Mouse (Mus musculus) urinary bladder, postnatal 36 days (tissue): ENCODE measurements around the gene Sap30.
"Not testable (repeated sequence)": the region's sequence is repeated elsewhere in the genome, so short reads cannot be mapped to it uniquely, and the experiment has no call there.

Experiments
- DNase-seq, 2 experiments: peaks; one replicate each; pipeline ENCODE4 v3.0.0; 2022; ENCODE audit warnings: low spot score in 2 of 2, mixed read lengths in 1 of 2

The Sap30 gene

DNA sequence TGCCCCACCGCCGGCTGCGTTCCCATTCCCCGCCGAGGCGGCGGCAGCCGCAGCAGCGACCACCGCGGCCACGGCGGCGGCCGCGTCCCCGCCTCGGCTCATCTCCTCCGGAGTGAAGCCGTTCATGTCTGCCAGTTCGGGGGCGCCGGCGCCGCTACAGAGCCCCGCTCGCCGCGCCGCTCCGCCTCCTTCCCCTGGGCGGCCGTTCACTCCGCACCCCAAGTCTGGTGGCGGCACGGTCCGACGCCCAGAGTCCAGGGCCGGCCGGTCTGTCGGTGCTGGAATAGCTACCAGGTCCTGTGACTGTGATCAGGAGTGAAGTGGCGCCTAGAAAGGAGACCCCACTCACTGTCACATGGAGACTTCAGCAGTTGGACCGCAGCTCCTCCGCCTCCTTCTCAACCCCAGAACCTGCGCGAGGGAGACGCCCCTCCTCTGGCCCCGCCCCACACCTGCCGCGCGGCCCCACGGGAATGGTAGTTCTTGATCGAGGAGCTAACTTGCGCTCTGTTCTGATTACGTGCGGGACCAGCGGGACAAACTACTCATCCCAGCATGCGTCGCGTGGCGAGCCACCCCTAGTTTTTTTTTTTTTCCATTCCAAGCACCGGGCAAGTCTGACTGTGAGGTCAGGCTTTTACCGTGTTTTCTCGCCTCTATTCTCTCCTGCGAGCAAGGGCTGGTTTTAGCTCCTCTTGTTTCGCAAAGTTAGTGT is at the start of gene Sap30:
Sap30 (minus strand) TSS at position 420 of the 715 bp plus-strand sequence.
- DNase-seq: peak; percentile 97 to 99

DNA sequence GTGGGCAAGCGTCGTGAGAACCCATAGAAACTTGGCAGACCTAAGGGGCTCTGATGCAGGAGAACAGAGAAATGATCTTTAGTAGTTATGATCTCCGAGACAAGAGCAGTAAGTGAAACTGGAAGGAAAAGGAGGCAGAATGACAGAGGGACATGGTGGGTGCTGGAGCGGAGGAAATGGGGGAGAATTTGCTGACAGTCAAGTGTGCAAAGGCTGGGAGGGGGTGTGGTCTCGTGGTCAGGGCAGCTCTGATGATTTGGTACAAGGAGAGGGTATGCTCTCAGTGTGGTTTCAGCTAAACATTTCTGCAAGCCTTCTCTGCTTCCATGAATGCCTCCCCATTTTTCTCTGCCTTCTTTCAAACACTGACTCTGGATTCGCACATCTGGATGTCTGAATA is 48.5 kb upstream of the Sap30 start:
- no peak for DNase-seq

DNA sequence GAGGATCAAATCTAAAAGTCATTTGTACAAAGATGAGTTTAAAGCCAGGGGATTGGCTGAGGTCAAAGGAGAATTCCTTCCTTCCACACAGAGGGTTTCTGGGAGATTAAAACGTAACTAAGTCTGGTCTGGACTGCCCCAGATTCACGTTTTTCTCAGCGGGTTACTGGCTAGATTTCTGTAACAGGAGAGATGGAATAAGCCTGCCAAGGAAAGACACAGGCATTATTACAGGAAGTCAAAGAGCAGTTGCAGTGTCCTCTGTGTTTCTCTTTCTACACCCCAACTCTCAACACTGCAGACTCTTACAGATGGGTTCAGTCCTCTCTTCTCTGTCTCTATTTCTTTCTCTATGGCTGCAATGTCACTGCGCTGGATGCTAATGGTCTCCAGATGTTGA is 46.8 kb upstream of the Sap30 start:
- no peak for DNase-seq

DNA sequence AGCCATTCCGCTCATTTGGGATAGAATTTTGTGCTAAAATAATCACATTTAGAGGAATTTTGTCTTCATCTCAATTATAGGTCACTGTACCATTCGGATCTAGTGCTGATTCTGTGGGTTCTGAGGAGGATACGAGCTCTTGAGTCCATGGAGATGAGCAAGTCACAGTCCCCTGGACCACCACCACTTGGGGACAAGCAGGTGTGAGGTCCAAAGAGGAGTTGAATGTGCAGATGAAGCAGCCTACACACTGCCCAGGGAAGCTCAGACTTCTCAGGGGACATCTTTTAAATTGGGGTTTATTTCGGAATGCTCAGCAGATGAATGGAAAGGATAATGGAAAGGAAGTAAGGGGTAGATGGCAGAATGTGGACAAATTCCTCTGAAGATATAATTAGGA is 45.4 kb upstream of the Sap30 start:
- no peak for DNase-seq

DNA sequence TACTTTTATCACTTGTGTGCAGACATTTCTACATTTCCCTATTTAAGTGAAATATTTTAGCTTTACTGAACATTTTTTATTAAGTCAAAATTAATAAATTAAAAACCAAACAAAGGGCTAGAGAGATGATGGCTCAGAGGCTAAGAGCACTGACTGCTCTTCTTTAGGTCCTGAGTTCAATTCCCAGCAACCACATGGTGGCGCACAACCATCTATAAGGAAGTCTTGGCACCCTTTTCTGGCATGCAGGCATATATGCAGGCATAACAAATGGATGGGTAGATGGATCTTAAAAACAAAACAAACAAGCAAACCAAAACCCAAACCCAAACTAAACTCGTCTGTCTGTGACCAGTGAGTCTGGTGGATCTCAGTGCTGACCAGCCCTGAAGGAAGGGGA is 44.6 kb upstream of the Sap30 start:
- DNase-seq: no peak

DNA sequence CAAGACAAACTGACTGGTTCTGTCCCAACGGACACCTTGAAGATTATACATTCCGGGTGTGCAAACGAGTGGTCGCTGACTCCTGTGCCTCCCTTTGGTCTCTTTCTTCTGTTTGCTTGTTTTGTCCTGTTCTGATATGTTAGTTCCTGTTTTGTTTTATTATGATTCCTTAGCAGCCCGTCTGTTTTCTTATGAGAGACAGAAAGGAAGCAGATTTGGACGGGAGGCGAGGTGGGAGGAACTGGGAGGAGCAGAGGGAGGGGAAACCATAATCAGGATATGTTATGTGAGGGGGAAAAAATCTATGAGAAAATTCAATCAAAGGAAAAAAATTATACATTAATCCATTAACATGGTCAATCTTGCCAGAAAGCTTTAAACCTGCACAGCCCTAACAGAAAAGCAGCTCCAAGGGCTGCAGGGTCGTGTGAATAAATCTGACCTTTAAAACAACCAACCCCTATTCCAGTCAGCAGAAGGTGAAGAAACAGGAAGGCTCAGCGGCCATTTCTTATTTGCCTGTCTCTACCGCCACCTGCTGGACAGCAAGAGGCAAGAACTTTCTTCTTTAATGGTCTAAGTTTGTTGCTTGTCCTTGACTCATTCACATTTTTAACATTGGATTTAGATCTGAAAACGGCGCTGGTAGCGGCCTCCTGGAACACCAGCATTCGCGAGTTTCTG is 43.1 kb upstream of the Sap30 start:
- peak; percentile 73 to 86 for DNase-seq

DNA sequence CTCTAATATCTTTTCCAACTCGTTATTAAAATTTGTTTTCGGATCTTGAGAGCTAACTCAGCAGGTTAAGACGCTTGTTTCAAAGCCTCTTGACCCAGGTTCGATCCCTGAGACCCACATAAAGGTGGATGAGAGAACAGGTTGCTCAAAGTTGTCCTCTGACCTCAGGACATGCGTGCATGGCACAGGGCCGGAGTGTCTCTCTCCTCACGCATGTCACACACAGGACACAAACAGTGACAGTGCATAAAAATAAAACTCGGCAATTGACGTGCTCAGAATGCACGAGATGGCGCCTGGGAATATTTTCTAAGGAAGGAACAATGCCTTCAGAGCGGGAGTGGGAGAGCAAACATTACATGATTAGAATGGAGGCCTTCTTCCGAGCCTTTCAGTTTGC is 42.6 kb upstream of the Sap30 start:
- DNase-seq: no peak

DNA sequence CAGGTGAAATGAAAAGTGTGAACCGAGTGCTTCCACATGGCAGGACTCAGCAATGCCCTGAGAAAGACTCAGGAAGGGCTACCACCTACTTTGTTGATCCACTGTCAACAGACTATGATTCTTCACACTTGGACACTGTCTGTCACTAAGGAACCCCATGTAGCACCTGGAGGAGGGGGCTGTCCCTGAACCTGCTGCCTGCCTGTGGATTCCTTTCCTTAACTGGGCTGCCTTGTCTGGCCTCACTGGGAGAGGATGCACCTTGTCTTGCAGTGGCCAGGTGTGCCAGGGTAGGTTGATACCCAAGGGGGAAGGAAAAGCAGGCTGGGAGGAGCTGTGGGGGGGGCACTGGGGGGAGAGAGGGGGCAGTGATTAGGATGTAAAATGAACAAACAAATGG is 40.4 kb upstream of the Sap30 start:
- DNase-seq: no peak

DNA sequence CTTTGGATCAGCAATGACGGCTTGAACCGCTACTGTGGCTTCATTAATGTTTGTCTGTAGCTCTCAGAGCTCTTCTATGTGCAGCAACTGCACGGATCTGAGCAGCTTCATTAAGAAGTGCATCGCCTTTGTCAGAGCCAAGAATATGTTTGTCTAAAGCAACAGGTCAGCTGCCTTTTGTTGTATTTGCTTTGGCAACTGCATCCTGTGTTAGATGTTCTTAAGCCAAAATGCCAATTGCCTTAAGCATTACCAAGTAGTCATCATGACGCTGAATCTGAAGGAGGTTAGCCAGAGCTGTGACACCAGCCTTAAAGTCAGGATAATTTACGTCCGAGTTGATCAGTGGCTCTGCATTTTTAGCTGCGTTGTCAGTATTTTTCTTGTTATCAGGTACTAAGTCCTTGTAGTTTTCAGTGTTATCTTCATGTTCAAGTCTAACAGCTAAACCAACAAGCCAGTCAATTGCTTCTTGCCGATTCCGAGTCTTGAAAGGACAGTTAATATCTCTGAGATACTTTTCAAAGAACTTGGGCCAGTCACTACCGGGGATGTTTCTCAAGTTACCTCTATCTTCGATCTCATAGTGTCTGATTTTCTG is 32.6 kb upstream of the Sap30 start:
- no peak for DNase-seq

DNA sequence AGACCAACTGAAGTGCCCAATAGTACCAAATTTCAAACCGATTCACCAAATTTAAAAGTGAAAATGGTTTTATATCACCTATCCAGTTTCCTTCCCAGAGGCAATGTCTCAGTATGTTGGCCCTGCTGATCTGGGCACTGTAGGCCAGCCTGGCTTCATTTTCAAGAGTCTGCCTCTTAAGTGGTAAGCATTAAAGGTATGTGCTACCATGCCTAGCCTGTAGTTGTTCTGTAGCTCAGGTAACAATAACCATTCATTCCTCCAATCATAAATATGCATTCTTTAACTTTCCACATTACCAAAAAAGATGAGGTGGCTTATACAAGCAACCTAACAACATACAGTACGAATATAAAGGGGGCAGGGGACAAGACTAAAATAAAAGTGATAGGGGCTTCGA is 30.1 kb upstream of the Sap30 start:
- no peak for DNase-seq

DNA sequence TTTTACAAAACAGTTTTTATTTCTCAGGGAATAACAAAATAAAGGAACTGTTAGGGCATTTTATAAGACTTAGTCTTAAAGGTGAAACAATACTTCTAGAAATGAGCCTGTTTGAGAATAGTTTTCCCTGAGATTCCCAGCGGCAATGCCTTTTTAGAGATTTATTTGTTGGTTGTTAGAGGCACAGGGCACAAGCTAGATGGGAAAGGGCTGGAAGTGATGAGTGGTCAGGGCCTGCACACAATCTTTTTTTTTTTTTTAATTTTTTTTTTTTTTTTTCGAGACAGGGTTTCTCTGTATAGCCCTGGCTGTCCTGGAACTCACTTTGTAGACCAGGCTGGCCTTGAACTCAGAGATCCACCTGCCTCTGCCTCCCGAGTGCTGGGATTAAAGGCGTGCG is 29.0 kb upstream of the Sap30 start:
- DNase-seq: not testable (repeated sequence)

DNA sequence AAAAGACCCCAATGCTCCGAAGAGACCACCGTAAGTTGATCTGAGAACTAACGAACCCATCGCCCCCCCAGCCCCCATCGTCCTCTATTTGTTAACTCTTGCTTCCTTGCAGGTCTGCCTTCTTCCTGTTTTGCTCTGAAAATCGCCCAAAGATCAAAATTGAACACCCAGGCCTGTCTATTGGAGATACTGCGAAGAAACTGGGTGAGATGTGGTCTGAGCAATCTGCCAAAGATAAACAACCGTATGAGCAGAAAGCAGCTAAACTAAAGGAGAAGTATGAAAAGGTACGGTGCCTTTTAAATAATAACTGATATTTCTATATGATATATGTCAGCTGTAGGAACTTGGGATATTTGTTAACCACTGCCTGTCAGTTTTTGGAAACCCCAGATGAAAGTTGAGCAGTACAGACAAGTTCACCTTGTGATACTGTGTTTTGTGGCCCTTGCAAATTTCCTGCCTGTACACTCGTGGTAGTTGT is 25.6 kb upstream of the Sap30 start:
- not testable (repeated sequence) for DNase-seq

DNA sequence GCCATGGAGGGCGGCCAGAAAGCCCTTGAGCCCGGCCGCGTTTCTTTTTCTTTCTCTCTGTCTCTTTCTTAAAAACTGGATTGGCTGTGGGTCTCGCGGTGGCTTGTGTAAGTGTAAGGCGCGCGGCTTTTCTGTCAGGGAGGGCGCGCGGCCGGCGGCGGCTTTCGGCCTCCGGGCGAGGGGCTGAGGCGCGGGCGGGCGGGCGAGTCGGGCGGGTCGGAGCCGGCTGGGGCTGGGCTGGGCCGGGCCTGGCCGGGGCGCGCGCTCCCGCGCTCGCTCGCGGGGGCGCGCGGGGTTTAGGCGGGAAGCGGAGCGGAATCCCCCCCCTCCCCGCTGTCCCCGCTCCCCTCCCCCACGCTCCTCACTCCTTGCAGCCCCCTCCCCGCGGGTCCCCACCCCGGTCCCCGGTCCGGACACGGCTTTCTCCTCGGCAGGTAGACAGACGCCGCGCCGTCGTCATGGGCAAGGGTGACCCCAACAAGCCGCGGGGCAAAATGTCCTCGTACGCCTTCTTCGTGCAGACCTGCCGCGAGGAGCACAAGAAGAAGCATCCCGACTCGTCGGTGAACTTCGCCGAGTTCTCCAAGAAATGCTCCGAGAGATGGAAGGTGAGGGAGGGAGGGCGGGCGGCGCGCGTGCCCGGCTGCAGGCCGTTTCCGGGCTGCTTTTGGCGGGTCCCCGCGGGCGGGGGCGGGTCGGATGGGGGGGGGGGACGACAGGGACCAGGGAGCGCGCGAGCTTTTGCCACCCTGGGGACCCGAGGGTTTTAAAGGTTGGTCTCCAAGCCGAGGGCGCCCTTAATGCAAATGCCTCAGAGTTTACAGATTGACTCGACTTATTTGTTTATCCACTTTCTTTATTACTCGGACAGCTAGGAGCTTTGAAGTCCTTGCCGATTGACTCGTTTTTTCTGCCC is 24.7 kb upstream of the Sap30 start:
- no peak for DNase-seq

DNA sequence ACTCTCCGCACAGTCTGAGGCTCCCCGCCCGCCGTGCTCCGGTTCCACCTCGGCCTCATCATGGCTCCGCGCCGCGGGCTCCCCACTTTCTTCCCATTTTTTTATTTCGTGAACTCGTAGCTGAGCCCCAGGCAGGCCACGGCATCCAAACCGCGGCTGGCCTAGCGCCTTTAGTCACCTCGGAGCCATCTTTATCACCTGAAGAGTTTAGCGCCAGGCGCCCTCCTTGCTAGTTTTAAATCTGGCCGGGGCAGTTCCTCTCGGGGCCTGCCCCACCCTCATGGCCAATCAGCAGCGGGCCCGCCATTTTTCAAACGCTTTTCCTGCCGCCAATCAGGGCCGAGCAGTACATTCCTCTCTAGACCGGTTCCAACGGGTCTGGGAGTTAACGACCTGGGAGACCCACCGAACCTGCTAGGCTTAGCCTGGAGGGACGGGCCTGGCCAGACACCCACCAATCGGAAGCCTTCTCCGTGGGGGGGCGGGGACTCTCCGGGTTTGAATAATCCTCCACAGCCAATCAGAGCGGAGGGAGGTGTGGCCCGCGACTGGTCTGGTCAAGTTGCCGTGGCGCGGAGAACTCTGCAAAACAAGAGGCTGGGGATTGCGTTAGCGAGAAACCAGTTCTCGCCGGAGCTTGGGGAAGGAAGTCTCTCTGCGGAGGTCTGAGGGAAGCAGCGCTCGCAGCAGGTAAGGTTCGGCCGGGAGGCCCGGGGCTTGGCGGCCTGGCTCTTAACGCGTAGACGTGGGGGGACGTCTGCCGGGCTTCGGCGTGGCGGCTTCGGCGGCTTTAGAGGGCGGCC is 23.9 kb upstream of the Sap30 start, which contains the start of gene Hmgb2:
Hmgb2 (plus strand) TSS at position 592 of the 803 bp plus-strand sequence.
- DNase-seq: peak; percentile 100

DNA sequence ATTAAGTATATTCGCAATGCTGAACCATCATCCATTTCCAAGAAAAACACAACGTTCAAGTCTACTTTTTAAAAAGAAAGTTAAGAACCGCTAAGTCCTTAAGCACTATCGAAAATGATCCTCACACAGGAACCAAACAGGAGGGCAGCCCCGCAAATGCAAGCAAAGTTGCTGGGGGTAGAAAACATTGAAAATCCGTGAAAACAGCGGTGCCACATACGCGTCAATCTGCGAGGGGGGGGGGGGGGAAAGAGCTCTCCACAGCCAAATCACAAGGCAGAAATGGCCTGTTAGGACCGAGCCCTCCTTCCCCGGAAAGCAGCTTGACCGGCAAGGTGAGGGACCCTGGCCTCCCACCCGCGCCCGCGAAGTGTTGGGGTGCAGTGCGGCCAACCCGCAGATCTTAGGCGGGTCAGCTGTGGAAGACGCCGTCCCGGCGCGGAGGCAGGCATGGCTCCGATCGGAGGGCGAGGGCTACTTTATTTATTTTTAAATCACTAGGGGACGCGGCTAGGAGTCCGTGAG is 23.2 kb upstream of the Sap30 start:
- DNase-seq: no peak

DNA sequence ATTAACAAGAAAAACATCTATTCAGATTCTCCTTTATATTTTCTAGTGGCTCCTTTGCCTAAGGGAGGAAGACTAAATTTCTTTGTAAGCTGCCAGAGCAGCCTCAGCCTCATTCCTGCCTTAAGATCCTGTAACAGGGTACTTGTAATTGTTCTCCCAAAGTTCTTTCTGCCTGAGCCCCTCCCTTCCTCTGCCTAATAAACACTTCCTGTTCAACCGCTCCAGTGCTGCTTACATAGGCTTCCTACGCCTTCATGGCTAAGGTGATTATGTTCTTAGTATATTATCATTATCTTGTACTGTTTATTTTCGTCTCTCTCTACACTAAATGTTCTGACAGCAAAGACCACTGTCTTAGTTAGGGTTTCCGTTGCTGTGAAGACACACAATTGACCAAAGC is 21.0 kb upstream of the Sap30 start:
- no peak for DNase-seq

DNA sequence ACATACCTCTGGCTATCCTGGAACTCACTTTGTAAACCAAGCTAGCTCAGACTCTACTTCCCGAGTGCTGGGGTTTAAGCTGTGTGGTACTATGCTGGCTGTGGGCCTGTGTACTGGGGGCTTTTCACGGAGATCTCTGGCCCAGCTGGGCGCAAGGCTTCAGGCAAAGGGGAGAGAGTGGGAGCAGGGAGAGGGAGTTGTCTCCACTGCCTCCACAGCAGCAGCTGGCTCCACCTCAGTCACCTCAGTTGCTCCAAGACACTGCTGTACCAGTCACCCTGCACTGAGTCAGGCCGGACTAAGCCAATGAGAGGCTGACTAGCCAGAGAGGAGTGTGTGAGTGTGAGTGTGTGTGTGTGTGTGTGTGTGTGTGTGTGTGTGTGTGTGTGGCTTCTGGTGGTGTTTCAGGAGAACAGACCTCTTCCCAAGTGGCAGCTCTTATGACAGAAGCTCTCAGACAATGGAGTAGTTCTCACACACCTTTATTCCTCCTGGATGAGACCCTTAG is 19.9 kb upstream of the Sap30 start:
- DNase-seq: no peak

DNA sequence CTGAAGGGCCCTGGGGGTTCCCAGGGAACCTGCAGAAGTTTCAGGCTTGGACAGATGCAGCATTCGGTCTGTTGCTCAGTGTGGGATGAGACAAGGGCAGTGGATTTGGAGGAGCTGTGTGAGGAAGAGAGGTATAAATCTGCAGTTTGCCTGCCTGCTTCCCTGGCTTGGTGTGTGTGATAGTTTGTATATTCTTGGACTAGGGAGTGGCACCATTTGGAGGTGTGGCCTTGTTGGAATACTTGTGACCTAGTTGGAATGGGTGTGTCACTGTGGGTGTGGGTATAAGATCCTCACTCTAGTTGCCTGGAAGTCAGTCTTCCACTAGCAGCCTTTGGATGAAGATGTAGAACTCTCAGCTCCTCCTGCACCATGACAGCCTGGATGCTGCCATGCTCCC is 17.8 kb upstream of the Sap30 start:
- DNase-seq: not testable (repeated sequence)

DNA sequence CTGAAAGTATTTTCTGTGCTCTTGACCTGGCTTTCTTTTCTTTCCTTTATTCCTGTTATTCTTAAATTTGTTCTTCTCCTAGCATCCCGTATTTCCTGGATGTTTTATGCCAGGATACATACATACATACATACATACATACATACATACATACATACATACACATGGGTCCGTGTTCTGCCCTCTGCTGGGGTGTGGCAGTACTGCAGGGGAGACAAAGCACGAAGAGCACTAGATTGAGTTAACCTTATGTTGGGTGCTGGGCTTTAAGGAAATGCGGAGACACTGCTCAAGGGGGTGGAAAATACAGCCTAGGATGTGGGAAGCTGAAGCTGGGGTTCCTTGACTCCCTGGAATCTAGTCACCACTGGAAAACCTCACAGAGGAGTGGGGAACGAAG is 16.0 kb upstream of the Sap30 start:
- DNase-seq: peak; percentile 48 to 52

DNA sequence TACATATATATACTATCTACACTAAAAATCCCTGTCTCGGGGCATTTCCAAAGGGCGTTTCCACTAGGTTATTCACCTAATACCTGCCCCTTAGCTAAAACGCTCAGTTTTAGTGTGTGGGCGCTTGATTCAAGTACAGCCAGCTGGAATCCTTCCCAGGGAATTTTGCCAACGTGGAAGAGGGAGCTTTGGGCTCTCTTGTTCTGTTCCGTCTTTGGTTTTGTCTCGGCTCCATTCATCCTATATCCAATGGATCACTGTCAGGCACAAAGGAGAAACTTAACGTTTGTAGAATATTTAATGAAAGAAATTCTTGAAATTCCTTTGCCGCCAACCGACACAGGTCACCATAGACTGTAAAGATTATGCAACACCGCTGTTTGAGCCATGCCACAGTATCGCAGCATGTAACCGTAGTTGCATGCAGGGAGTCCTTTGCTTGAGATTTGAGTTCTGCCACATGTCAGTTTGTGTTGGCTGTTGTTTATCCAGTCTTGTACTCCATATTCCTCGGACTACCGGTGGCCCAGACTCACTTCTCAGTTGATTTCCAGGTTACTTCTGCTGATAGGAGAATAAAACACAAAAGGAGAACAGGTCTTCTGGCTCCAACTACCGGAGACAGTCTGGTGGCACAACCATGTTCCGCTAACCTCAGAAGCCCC is 11.3 kb upstream of the Sap30 start:
- DNase-seq: peak in 1 of 2 experiments; percentile 30
